Mouse (Mus musculus) myocyte (in vitro differentiated cells): ENCODE data around the gene H2-Ke6.

Experiments used
- E2F4 ChIP-seq: IDR thresholded peaks from one replicate; pipeline ENCODE4 v1.6.1; 2011; ENCODE audit warnings: mild to moderate bottlenecking, control low read depth, moderate library complexity; ENCODE audit not compliant: insufficient read depth
- MAX ChIP-seq: IDR thresholded peaks from one replicate; pipeline ENCODE4 v1.6.1; 2011; ENCODE audit warnings: low read depth, mild to moderate bottlenecking, control low read depth
- MYOG ChIP-seq, 3 experiments: IDR thresholded peaks; one replicate each; pipeline ENCODE4 v1.6.1; 2011; ENCODE audit warnings: control low read depth in 2 of 3, low read depth in 2 of 3, mild to moderate bottlenecking in 2 of 3; ENCODE audit not compliant: insufficient read length in 2 of 3, control insufficient read depth in 1 of 3, insufficient read depth in 1 of 3
- POLR2A ChIP-seq: IDR thresholded peaks from one replicate; pipeline ENCODE4 v1.6.1; 2011; ENCODE audit warnings: low read depth, mild to moderate bottlenecking, control low read depth, moderate library complexity; ENCODE audit not compliant: insufficient read length
- POLR2AphosphoS2 ChIP-seq: IDR thresholded peaks from one replicate; pipeline ENCODE4 v1.6.1; 2011; ENCODE audit warnings: low read depth, control low read depth; ENCODE audit not compliant: insufficient read length
- SRF ChIP-seq: IDR thresholded peaks from one replicate; pipeline ENCODE4 v1.6.1; 2011; ENCODE audit warnings: low read depth; ENCODE audit not compliant: control insufficient read depth, insufficient read length
- USF1 ChIP-seq: IDR thresholded peaks from one replicate; pipeline ENCODE4 v1.6.1; 2011; ENCODE audit warnings: low read depth, mild to moderate bottlenecking, control low read depth, moderate library complexity

DNA sequence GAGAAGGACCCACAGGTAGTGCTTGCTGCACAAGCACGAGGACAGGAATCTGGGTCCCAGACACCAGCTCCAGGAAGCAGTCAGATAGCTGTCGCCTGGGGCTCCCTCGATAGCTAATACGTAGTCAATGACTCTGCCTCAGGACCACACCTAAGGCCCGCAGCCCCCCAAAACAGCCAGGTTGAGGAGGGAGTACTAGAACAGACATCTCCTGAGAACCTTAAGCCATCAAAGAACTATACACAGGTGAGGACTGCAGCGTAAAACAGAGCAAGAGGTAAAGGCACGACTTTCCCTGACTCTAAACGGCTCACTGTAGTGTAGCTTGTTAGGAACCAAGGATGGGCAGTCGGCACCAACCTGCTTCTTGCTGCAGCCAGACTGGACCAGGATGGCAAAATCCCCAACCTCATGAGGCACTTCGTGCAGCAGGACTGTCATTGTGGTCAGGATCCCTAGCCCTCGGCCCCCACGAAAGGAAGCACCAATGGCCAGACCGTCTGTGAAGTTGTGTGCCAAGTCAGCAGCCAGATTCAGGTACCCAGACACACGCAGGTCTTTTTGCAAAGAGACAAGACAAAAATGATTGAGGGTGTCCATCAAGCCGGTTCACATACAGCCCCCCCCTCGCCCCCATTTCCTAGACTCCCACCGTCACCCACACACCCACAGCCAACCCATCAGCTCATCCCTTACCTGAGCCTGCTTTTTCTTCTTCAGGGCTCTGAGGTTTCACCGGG is 1.5 kb upstream of the H2-Ke6 start:
- TF ChIP-seq USF1, result no peak
- no peak for TF ChIP-seq POLR2A
- no peak for TF ChIP-seq E2F4
- TF ChIP-seq SRF, result no peak
- TF ChIP-seq POLR2AphosphoS2, result no peak
- TF ChIP-seq MYOG (IDR thresholded peaks at IDR 0.05; ENCODE audit: control insufficient read depth in 1 of 3, insufficient read depth in 1 of 3, insufficient read length in 2 of 3, low read depth in 2 of 3), result no peak
- no peak for TF ChIP-seq MAX
